Mouse (Mus musculus) heart, embryonic 13.5 days (tissue): ENCODE measurements around the gene Ifitm1. TPM values are rescaled to one million over a fixed set of nuclear protein-coding genes. Genes with fewer than 3 reads are reported as not detected.

ENCODE experiments used
- ATAC-seq: fragments of 200-750 bp; cut with Nextera tagmentation; 2 replicates; pipeline ENCODE4 v1.8.0; 2017; ENCODE audit warnings: moderate TSS enrichment; ENCODE audit not compliant: insufficient number of reproducible peaks, low FRiP score, low TSS enrichment; ENCODE audit errors: extremely low read depth
- H3K27ac ChIP-seq: fragments of 300-500 bp; sonication (generic); replicated peaks from 2 replicates; pipeline ENCODE4 v1.5.1; 2015; ENCODE audit warnings: moderate library complexity, mild to moderate bottlenecking, inconsistent platforms
- H3K27me3 ChIP-seq: fragments of 300-500 bp; sonication (generic); replicated peaks from 2 replicates; pipeline ENCODE4 v1.6.1; 2015; ENCODE audit warnings: mild to moderate bottlenecking, inconsistent platforms
- H3K36me3 ChIP-seq: fragments of 300-500 bp; sonication (generic); 2 replicates; pipeline ENCODE4 v1.6.1; 2015; ENCODE audit warnings: mild to moderate bottlenecking, inconsistent platforms
- H3K4me1 ChIP-seq: fragments of 300-500 bp; sonication (generic); 2 replicates; pipeline ENCODE4 v1.6.1; 2015; ENCODE audit warnings: inconsistent platforms
- H3K4me2 ChIP-seq: fragments of 300-500 bp; sonication (generic); 2 replicates; pipeline ENCODE4 v1.6.1; 2015; ENCODE audit warnings: inconsistent platforms, mild to moderate bottlenecking, moderate library complexity
- H3K4me3 ChIP-seq: fragments of 300-500 bp; sonication (generic); 2 replicates; pipeline ENCODE4 v1.5.1; 2015; ENCODE audit warnings: moderate library complexity, mild to moderate bottlenecking, inconsistent platforms
- H3K9ac ChIP-seq: fragments of 300-500 bp; sonication (generic); 2 replicates; pipeline ENCODE4 v1.6.1; 2015; ENCODE audit warnings: inconsistent platforms, mild to moderate bottlenecking, moderate library complexity
- H3K9me3 ChIP-seq: fragments of 300-500 bp; sonication (generic); 2 replicates; pipeline ENCODE4 v1.6.1; 2016; ENCODE audit warnings: inconsistent platforms
- WGBS: fragments of 180-500 bp; shearing (Covaris S2); methylation state at CpG from one replicate; pipeline ENCODE4 v1.1.7; 2015; ENCODE audit warnings: mixed read lengths; 5-methylcytosine and 5-hydroxymethylcytosine counted together
- polyA plus RNA-seq: library from polyadenylated mRNA; unstranded; fragments of >200 nt; fragmentation: Nextera tagmentation; extraction: Ambion mirVana; gene quantifications from 2 replicates; pipeline ENCODE4 v1.2.1, GENCODE M21; 2015

Ifitm1 gene
- polyA plus RNA-seq, 1 experiment from 2014 or later: 15.9 TPM

DNA sequence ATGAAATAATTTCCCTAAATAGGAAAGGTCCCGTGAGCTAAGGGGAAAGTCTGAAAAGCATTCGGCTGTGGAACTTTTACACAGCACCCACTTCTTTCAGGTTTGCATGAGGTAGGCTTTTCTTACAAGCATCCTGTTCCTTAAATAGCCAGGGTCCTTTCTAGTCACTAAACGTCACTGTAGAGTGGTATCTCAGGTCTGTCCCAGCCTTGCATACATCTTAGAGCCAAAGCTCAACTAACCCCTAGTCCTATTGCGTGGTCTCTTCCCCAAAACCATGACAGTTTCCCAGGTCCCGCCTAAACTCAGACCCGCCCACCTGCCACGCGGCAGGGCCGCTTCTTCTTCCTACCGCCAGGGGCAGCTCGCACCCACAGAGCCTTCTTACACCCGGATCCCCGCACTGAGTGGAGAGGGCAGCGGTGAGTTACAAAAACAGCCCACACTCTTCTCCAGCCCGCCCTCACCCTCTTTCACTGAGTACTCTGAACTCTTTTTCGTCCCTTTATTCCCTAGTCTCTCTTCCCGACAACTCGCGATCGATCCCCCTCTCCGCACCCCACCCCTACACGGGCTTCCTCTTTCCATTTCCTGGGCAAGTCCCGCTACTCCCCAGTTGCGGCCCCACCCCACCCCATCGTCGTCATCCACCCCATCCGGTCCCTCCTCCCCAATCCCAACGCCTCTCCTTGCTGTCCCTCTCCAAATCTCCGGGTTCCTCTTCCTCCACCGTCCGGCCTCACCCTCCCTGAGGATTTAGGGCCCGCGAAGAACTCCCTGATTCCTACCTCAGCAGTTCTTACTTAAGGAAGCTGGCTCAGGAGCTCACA lies 25.6 kb upstream of the Ifitm1 start, which contains the start of gene Pgghg:
TSS of gene Pgghg (plus strand) at position 170 of the 830 bp plus-strand sequence.
- Histone ChIP-seq H3K9me3 (no peaks in the 10 kb centered on the region), H3K4me2 (peak within 1 kb of the TSS; percentile 77), H3K27me3 (peaks cover 22% of the 10 kb centered on the region; the same call in 1 of the 2 replicates), H3K4me3 (peak within 1 kb of the TSS; percentile 66), H3K9ac (peak within 1 kb of the TSS; percentile 91), H3K27ac (peak within 1 kb of the TSS; percentile 91), H3K36me3 (peaks cover 17% of the 10 kb centered on the region), H3K4me1 (peaks cover 38% of the 10 kb centered on the region)
- 3% methylated on average over 33 of the region's 33 CpGs for WGBS
- ATAC-seq: peak; percentile 79

GRCm38 (mm10) chr7:140942341-140942740 lies 24.7 kb upstream of the Ifitm1 start:
- peak overlapping the region; percentile 91 for H3K27ac ChIP-seq
- H3K27me3 ChIP-seq: 0 out of 2 replicates have a peak, but pooled peaks cover 13% of the 10 kb centered on the region
- H3K4me2 ChIP-seq: peak overlapping the region; percentile 77
- 58% methylated on average over 9 of the region's 9 CpGs for WGBS
- ATAC-seq: no peak
- no peaks in the 10 kb centered on the region for H3K9me3 ChIP-seq
- H3K4me3 ChIP-seq: peak overlapping the region; percentile 66
- H3K4me1 ChIP-seq: peaks cover 46% of the 10 kb centered on the region
- H3K9ac ChIP-seq: peak overlapping the region; percentile 91
- H3K36me3 ChIP-seq: peaks cover 26% of the 10 kb centered on the region

GRCm38 (mm10) chr7:140942811-140943210 lies 24.2 kb upstream of the Ifitm1 start:
- Histone ChIP-seq H3K27ac (peak overlapping the region; percentile 91; the same call in 1 of the 2 replicates), H3K9ac (0 out of 2 replicates have a peak overlapping the region, but pooled peaks have one; percentile 58), H3K9me3 (no peaks in the 10 kb centered on the region), H3K4me1 (peaks cover 51% of the 10 kb centered on the region), H3K36me3 (peaks cover 31% of the 10 kb centered on the region), H3K27me3 (0 out of 2 replicates have a peak, but pooled peaks cover 8% of the 10 kb centered on the region), H3K4me2 (peak overlapping the region; percentile 77; the same call in 1 of the 2 replicates), H3K4me3 (peak overlapping the region; percentile 66; the same call in 1 of the 2 replicates)
- no peak for ATAC-seq
- WGBS: 84% methylated on average over 10 of the region's 10 CpGs

DNA sequence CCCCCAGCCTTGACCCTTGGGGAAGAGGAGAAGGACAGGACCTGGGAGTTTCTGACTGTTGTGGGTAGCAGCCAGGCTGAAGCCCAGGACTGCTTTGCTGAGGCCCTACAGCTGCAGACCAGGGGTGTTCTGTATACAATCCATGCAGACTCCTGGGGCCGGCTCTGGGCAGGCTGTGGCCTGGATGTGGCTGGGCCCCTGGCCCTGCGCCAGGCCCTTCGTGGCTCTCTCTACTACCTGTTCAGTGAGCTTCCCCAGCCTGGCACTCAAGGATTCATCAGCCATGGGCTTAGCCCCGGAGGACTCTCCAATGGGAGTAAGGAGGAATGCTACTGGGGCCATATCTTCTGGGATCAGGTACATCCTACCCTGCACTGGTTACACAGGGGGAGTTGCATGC lies 23.7 kb upstream of the Ifitm1 start:
- WGBS: 76% methylated on average over 4 of the region's 4 CpGs
- Histone ChIP-seq H3K4me3 (no peak overlapping the region), H3K27me3 (0 out of 2 replicates have a peak, but pooled peaks cover 6% of the 10 kb centered on the region), H3K4me2 (no peak overlapping the region), H3K36me3 (peaks cover 37% of the 10 kb centered on the region), H3K27ac (no peak overlapping the region), H3K4me1 (peaks cover 56% of the 10 kb centered on the region), H3K9me3 (no peaks in the 10 kb centered on the region), H3K9ac (peak overlapping the region; percentile 58; the same call in 1 of the 2 replicates)
- no peak for ATAC-seq

GRCm38 (mm10) chr7:140944236-140944635 lies 22.8 kb upstream of the Ifitm1 start:
- Histone ChIP-seq H3K27me3 (0 out of 2 replicates have a peak, but pooled peaks cover 6% of the 10 kb centered on the region), H3K27ac (no peak overlapping the region), H3K4me3 (no peak overlapping the region), H3K9ac (no peak overlapping the region), H3K9me3 (no peaks in the 10 kb centered on the region), H3K36me3 (peaks cover 45% of the 10 kb centered on the region), H3K4me1 (peaks cover 57% of the 10 kb centered on the region), H3K4me2 (no peak overlapping the region)
- 80% methylated on average over 7 of the region's 7 CpGs for WGBS
- ATAC-seq: no peak

DNA sequence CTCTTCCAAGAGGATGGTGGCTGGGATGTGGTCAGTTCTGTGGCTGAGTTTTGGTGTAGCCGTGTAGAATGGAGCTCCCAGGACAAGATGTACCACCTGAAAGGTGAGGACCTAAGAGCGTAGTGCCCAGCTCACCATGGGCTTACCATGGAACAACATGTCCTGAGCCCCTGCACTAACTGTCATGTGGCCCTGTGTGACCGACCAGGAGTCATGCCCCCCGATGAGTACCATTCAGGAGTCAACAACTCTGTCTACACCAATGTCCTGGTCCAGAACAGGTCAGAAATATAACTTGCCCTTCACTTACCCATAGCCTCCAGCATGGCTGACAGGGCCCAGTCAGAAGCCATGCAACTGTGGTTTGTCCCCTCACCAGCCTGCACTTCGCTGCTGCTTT lies 21.8 kb upstream of the Ifitm1 start:
- H3K36me3 ChIP-seq: peaks cover 52% of the 10 kb centered on the region
- no peak overlapping the region for H3K9ac ChIP-seq
- H3K9me3 ChIP-seq: no peaks in the 10 kb centered on the region
- no peaks in the 10 kb centered on the region for H3K27me3 ChIP-seq
- H3K4me2 ChIP-seq: no peak overlapping the region
- ATAC-seq: no peak
- peaks cover 51% of the 10 kb centered on the region for H3K4me1 ChIP-seq
- 89% methylated on average over 5 of the region's 5 CpGs for WGBS
- no peak overlapping the region for H3K27ac ChIP-seq
- no peak overlapping the region for H3K4me3 ChIP-seq

DNA sequence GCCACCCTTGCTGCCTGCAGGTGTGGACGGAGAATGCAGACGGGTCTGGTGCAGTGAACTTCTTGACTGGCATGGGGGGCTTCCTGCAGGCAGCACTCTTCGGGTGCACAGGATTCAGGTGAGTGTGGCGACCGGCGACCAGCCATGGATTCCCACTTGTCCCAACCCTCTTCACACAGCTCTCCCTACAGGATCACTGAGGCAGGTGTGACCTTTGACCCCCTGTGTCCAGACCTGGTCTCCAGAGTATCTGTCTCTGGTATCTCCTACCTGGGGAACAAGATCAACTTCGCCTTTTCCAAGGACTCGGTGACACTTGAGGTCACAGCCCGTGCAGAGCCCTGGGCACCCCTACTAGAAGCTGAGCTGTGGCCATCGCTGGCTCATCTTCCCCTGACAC lies 20.7 kb upstream of the Ifitm1 start:
- no peak for ATAC-seq
- H3K9me3 ChIP-seq: no peaks in the 10 kb centered on the region
- H3K4me2 ChIP-seq: no peak overlapping the region
- H3K36me3 ChIP-seq: peaks cover 52% of the 10 kb centered on the region
- no peak overlapping the region for H3K4me3 ChIP-seq
- H3K27me3 ChIP-seq: no peaks in the 10 kb centered on the region
- peaks cover 57% of the 10 kb centered on the region for H3K4me1 ChIP-seq
- H3K27ac ChIP-seq: peak overlapping the region; percentile 71
- 83% methylated on average over 10 of the region's 10 CpGs for WGBS
- H3K9ac ChIP-seq: no peak overlapping the region

DNA sequence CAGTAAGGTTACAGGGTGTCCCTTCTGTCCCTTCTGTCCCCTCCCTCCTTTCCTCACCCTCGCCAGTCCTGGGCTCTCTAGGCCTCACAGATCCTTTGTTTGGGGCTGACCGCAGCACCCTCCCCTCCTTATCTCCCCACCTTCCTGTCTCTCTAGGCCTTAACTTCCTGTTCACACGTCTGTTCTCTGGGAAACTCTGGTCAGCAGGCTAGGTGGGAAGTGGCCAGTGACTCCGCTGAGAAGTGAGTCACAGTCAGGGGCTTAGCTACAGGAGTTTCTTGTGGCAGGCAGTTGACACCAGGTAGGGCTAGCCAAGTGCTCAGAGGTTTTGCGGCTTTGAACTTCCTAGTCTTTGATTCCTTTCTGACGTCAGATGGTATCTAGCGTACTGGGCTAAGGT lies 20.0 kb upstream of the Ifitm1 start:
- Histone ChIP-seq H3K9ac (peak overlapping the region; percentile 2; the same call in 1 of the 2 replicates), H3K36me3 (peaks cover 52% of the 10 kb centered on the region), H3K4me1 (peaks cover 62% of the 10 kb centered on the region), H3K9me3 (no peaks in the 10 kb centered on the region), H3K27ac (peak overlapping the region; percentile 71), H3K4me2 (no peak overlapping the region), H3K27me3 (no peaks in the 10 kb centered on the region), H3K4me3 (no peak overlapping the region)
- no peak for ATAC-seq
- 34% methylated on average over 7 of the region's 7 CpGs for WGBS

- Histone ChIP-seq H3K9me3 (no peaks in the 10 kb centered on the region), H3K9ac (0 out of 2 replicates have a peak overlapping the region, but pooled peaks have one; percentile 19), H3K36me3 (peaks cover 58% of the 10 kb centered on the region), H3K27me3 (no peaks in the 10 kb centered on the region), H3K4me3 (no peak overlapping the region), H3K27ac (peak overlapping the region; percentile 71), H3K4me1 (peaks cover 59% of the 10 kb centered on the region), H3K4me2 (no peak overlapping the region)
- ATAC-seq: no peak
- WGBS: 41% methylated on average over 8 of the region's 8 CpGs
Measured at GRCm38 (mm10) chr7:140948161-140948560, 18.9 kb upstream of the Ifitm1 start.

DNA sequence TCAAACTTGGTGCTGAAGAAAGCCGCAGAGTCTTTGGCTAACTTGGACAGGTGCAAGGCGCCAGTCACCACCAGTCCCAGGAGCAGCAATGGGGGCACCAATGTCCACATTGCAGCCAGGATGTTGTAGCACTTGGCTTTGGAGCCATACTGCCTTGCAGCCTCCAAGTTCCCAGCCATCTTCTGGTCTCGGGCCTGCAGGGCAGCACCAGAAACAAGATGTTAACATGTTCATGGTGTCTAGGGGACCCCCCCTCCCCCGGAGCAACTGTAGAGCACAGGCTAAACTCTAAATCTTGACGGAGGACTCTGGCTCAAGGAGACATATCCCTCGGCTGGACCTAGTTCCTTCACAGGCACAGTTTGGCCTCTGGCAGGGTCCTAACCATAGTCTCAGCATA lies 17.8 kb upstream of the Ifitm1 start:
- peaks cover 61% of the 10 kb centered on the region for H3K36me3 ChIP-seq

GRCm38 (mm10) chr7:140949824-140950530 lies 17.0 kb upstream of the Ifitm1 start, which contains the start of gene Ifitm5:
Ifitm5 (minus strand) TSS chr7:140950291.
- H3K27me3 ChIP-seq: no peaks in the 10 kb centered on the region
- H3K9ac ChIP-seq: peak within 1 kb of the TSS; percentile 34; the same call in 1 of the 2 replicates
- peaks cover 58% of the 10 kb centered on the region for H3K36me3 ChIP-seq
- no peak within 1 kb of the TSS for H3K4me3 ChIP-seq
- ATAC-seq: no peak
- H3K27ac ChIP-seq: peak within 1 kb of the TSS; percentile 22
- 0 out of 2 replicates have a peak within 1 kb of the TSS, but pooled peaks have one; percentile 1 for H3K4me2 ChIP-seq
- H3K4me1 ChIP-seq: peaks cover 74% of the 10 kb centered on the region
- 78% methylated on average over 16 of the region's 16 CpGs for WGBS
- H3K9me3 ChIP-seq: no peaks in the 10 kb centered on the region

More for the DNA sequence above, 17.8 kb upstream of the Ifitm1 start:
- Histone ChIP-seq H3K27me3 (no peaks in the 10 kb centered on the region), H3K4me3 (no peak overlapping the region), H3K9me3 (no peaks in the 10 kb centered on the region), H3K4me2 (no peak overlapping the region), H3K9ac (no peak overlapping the region), H3K4me1 (peaks cover 67% of the 10 kb centered on the region), H3K27ac (no peak overlapping the region)
- WGBS: 72% methylated on average over 6 of the region's 6 CpGs
- no peak for ATAC-seq
